Mouse (Mus musculus): ENCODE measurements at regions not wholly inside any gene's neighbourhood (a gene's known extent, or its start where the extent isn't known, plus 50 kb on each side); places are given as distances from the start of the nearest gene placed in this dataset.

DNA sequence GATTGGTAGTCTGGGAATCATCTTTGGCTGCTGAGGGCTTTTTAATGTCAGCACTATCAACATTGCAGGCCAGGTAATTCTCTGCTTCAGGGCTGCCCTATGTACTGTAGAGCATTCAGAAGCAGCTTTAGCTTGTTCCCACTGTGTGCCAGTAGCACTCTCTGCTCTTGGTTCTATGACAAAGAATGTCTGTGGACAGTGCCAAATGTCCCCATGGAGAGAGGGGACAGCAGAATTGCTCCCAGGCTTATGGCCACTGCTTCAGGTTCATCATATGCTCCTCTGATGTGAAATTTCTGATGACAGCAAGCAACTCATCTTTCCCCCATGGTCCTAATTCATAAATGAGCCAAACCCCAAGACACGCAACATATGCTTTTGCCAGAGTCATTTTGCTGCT lies 314.3 kb downstream of the Fam19a4 start:
- intact Hi-C loops (cut with DNase I): no loop called here
- DNase-seq (ENCODE audit: extremely low spot score in 1 of 2, low spot score in 2 of 2): no peak

DNA sequence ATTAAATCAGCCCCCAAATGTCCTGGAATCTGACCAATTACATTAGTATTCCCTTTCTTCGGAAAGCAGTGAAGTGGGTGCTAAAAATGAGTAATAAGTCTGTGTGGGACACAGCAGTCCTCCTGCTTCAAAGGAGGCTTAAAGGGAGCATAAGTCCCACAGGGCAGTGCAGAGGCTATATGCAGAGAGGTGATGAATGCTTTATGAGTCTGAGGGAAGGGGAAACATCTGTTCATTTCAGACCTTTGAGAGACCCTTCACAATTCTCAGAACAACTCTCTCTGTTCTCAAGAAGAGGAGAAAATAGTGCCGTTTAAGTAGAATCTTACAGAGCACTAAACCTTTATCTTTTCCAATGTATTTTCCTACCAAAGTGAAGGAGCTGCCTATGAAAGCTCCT lies 343.3 kb downstream of the Fam19a4 start:
- intact Hi-C loops (cut with DNase I): no loop called here
- no peak for DNase-seq (ENCODE audit: extremely low spot score in 1 of 2, low spot score in 2 of 2)

DNA sequence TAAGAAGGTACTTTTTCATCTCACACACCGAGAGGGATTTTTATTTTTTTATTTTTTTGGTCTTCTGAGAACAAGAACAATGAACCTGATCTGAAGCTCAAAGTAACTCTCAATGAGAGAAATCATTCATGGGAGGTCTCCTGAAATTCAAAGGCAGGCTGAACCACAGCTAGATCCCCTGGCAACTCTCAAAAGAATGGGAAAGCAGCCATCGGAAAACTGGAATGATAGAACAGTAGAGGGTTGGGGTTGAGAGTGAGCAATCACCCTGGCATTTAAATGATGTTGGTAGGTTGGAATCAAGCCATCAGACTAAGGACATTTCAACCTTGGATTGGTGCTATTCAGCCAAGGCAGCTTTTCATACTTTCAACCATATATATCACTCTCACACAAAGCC lies 350.5 kb downstream of the Fam19a4 start:
- DNase-seq (ENCODE audit: extremely low spot score in 1 of 2, low spot score in 2 of 2): peak in 1 of 2 experiments; percentile 2
- intact Hi-C loops (cut with DNase I): no loop called here
